ENCODE assay signal across 12 mouse cellular contexts in the genomic region with DNA sequence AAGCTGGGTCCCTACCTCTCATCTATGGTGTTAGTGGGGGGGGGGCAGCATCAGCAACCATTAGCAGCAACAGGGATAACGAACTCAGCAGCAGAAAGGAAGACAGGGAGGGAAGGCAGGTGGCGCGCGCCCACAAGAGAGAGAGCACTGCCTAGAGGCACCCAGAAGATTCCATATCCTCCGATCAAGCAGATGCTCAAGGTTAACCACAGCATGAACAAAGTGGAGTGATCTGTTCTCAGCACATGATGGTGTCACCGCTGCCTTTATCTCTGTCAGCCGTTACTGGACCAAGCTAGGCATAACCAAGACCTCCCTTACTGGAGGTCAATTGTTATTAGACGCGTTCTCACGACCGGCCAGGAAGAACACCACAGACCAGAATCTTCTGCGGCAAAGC.
"Had no signal": no experiment of that assay in that cellular context is flagged by ENCODE, and none has a peak within 500 bp of the region (broad histone marks: within the 10 kb centered on the region; RNA-seq: fewer than 3 reads in every experiment).

No protein-coding gene starts in this region.

- DNase-seq: retina, postnatal 1 day; right cerebral cortex, adult 18-20 months; right cerebral cortex, postnatal 14 days; right cerebral cortex, postnatal 25 days; right cerebral cortex, postnatal 4 days; spleen, adult 18-20 months; thymus, adult 18-20 months; thymus, adult 2 months; thymus, postnatal 14 days; thymus, postnatal 25 days; thymus, postnatal 36 days; thymus, postnatal 4 days had no signal
